Mouse (Mus musculus) right cerebral cortex, adult 18-20 months (tissue): Measurements from ENCODE around the gene Gm4894.

Source experiments
- DNase-seq: peaks from one replicate; pipeline ENCODE4 v3.0.0; 2022; ENCODE audit warnings: mixed read lengths

The Gm4894 gene

GRCm38 (mm10) chr9:49250231-49250630, at the start of gene Gm4894:
Gene Gm4894 (plus strand): TSS chr9:49250531.
- no peak for DNase-seq

GRCm38 (mm10) chr9:49206331-49206730, 44.0 kb upstream of the Gm4894 start:
- no peak for DNase-seq

- DNase-seq: peak; percentile 14
Measured at GRCm38 (mm10) chr9:49211493-49211892, 38.8 kb upstream of the Gm4894 start.

- DNase-seq: no peak
Measured at GRCm38 (mm10) chr9:49214734-49215133, 35.6 kb upstream of the Gm4894 start.

- no peak for DNase-seq
Measured at GRCm38 (mm10) chr9:49217626-49218607, 32.4 kb upstream of the Gm4894 start.

- no peak for DNase-seq
Measured at GRCm38 (mm10) chr9:49224488-49224887, 25.8 kb upstream of the Gm4894 start.

GRCm38 (mm10) chr9:49227442-49227841, 22.9 kb upstream of the Gm4894 start:
- peak; percentile 40 for DNase-seq

GRCm38 (mm10) chr9:49229054-49229453, 21.3 kb upstream of the Gm4894 start:
- DNase-seq: peak; percentile 46

- peak; percentile 58 for DNase-seq
Measured at GRCm38 (mm10) chr9:49246839-49247238, 3.5 kb upstream of the Gm4894 start.

- DNase-seq: no peak
Measured at GRCm38 (mm10) chr9:49268949-49269348, 18.6 kb downstream of the Gm4894 start.

- DNase-seq: peak; percentile 39
Measured at GRCm38 (mm10) chr9:49273566-49273965, 23.2 kb downstream of the Gm4894 start.

- peak; percentile 3 for DNase-seq
Measured at GRCm38 (mm10) chr9:49275976-49276375, 25.6 kb downstream of the Gm4894 start.

- DNase-seq: no peak
Measured at GRCm38 (mm10) chr9:49276542-49277334, 26.4 kb downstream of the Gm4894 start.

GRCm38 (mm10) chr9:49295101-49295500, 44.8 kb downstream of the Gm4894 start:
- DNase-seq: no peak

- peak; percentile 8 for DNase-seq
Measured at GRCm38 (mm10) chr9:49307576-49307975, 57.2 kb downstream of the Gm4894 start.

GRCm38 (mm10) chr9:49310821-49311220, 60.5 kb downstream of the Gm4894 start:
- no peak for DNase-seq

GRCm38 (mm10) chr9:49318638-49319037, 68.3 kb downstream of the Gm4894 start:
- no peak for DNase-seq
